Mouse (Mus musculus) heart, postnatal 0 days (tissue): Measurements from ENCODE around the gene Gm45713. TPM values are rescaled to one million over a fixed set of nuclear protein-coding genes. Genes with fewer than 3 reads are reported as not detected.

Experiments used
- ATAC-seq: fragments of 200-750 bp; cut with Nextera tagmentation; 2 replicates; pipeline ENCODE4 v1.8.0; 2017; ENCODE audit warnings: low read depth, moderate number of reproducible peaks, moderate library complexity; ENCODE audit not compliant: insufficient read depth
- DNase-seq: peaks from one replicate; pipeline ENCODE4 v3.0.0-alpha.2; 2016; ENCODE audit warnings: low spot score
- H3K27ac ChIP-seq: fragments of 300-500 bp; sonication (generic); 2 replicates; pipeline ENCODE4 v1.5.1; 2014; ENCODE audit warnings: low read depth, mild to moderate bottlenecking
- H3K27me3 ChIP-seq: fragments of 300-500 bp; sonication (generic); 2 replicates; pipeline ENCODE4 v1.6.1; 2014; ENCODE audit warnings: low read length, mixed read lengths; ENCODE audit not compliant: control insufficient read depth, insufficient read depth
- H3K36me3 ChIP-seq: fragments of 300-500 bp; sonication (generic); replicated peaks from 2 replicates; pipeline ENCODE4 v1.6.1; 2014; ENCODE audit warnings: low read length, mixed read lengths; ENCODE audit not compliant: control insufficient read depth, insufficient read depth
- H3K4me1 ChIP-seq: fragments of 300-500 bp; sonication (generic); 2 replicates; pipeline ENCODE4 v1.6.1; 2014; ENCODE audit warnings: antibody characterized with exemption; ENCODE audit not compliant: control insufficient read depth, insufficient read depth
- H3K4me2 ChIP-seq: fragments of 300-500 bp; sonication (generic); 2 replicates; pipeline ENCODE4 v1.6.1; 2014; ENCODE audit warnings: low read depth, mild to moderate bottlenecking, low read length, moderate library complexity
- H3K4me3 ChIP-seq: fragments of 300-500 bp; sonication (generic); 2 replicates; pipeline ENCODE4 v1.5.1; 2014; ENCODE audit warnings: low read depth, low read length
- H3K9ac ChIP-seq: fragments of 300-500 bp; sonication (generic); replicated peaks from 2 replicates; pipeline ENCODE4 v1.6.1; 2014; ENCODE audit warnings: low read depth, low read length, mixed read lengths
- H3K9me3 ChIP-seq: fragments of 300-500 bp; sonication (generic); replicated peaks from 2 replicates; pipeline ENCODE4 v1.6.1; 2016; ENCODE audit warnings: low read length; ENCODE audit not compliant: control insufficient read depth
- CTCF ChIP-seq: IDR thresholded peaks from 2 replicates; pipeline ENCODE4 v1.5.1; 2016; ENCODE audit warnings: antibody characterized with exemption, control low read depth, low read depth
- EP300 ChIP-seq: IDR thresholded peaks from 2 replicates; pipeline ENCODE4 v1.6.1; 2016; ENCODE audit warnings: antibody characterized with exemption, low read depth
- WGBS: fragments of 180-500 bp; shearing (Covaris S2); extraction: QIAGEN DNeasy Blood & Tissue Kit; methylation state at CpG from one replicate; pipeline ENCODE4 v1.1.7; 2014; 5-methylcytosine and 5-hydroxymethylcytosine counted together
- polyA plus RNA-seq: library from polyadenylated mRNA; unstranded; fragments of >200 nt; fragmentation: Nextera tagmentation; extraction: Ambion mirVana; gene quantifications from 2 replicates; pipeline ENCODE4 v1.2.1, GENCODE M21; 2015
- total RNA-seq: library from RNA; depleted of rRNA; stranded (reverse); fragments of >200 nt; gene quantifications from 2 replicates; pipeline ENCODE4 v1.2.3, GENCODE M21; 2014; ENCODE audit warnings: low replicate concordance

Gene Gm45713
- total and polyA plus RNA-seq, 2 experiments from 2014 or later = 0.19 to 0.78 TPM

DNA sequence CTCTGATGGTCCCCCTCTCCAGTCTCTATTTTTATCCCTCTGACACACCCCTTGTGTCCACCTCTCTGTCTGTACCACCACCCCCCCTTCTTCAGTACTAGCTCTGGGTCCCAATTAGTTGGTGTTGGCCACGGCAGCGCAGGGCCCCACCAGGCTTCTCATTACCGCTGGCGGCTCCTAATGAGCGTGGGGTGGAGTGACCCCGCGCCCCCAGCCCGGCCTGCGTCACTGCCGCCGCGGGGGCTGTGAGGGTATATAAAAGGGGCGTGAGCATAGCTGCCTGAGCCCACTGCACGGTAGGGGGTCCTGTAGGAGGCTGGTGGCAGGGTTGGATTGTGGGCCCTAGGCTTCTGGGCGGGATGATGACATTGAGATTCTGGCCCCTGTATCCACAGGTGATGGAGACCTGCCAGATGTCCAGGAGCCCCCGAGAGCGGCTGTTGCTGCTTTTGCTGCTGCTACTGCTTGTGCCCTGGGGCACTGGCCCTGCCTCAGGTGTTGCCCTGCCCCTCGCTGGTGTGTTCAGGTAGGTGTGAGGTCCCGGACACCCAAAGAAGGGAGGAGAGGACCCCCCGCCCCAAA, 45.0 kb upstream of the Gm45713 start, which contains the start of gene Pth2:
TSS of gene Pth2 (plus strand) at position 100 of the 582 bp plus-strand sequence.
- DNase-seq = no peak
- peak within 1 kb of the TSS; percentile 60 for H3K4me2 ChIP-seq
- no peak for ATAC-seq
- H3K27ac ChIP-seq = no peak within 1 kb of the TSS
- no peaks in the 10 kb centered on the region for H3K36me3 ChIP-seq
- no peak for TF ChIP-seq CTCF
- TF ChIP-seq EP300 = no peak
- peak within 1 kb of the TSS; percentile 31 for H3K4me3 ChIP-seq
- no peak within 1 kb of the TSS for H3K9ac ChIP-seq
- WGBS = 24% methylated on average over 20 of the region's 20 CpGs
- H3K27me3 ChIP-seq = peaks cover 100% of the 10 kb centered on the region
- no peaks in the 10 kb centered on the region for H3K9me3 ChIP-seq
- H3K4me1 ChIP-seq = 0 out of 2 replicates have a peak, but pooled peaks cover 7% of the 10 kb centered on the region

DNA sequence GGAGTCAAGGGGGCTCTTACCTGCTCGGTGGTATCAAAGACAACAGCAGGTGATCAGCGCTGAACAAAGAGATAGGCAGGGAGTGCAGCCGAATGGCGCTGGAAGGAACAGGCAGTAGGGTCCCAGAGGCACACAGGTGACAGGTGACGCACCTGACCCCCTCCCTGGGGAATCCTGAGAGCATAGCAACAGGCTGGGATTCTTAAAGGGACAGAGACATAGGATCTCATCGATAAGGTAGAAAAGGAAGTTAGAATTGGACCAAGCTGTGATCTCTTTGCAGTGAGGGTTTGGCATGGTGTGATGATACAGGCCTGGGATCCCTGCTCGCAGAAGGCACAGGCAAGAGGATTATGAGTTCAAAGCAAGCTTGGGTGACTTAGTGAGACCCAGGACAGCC, 43.4 kb upstream of the Gm45713 start, which contains the start of gene Gfy:
TSS of gene Gfy (minus strand) at position 101 of the 400 bp plus-strand sequence.
- H3K36me3 ChIP-seq = no peaks in the 10 kb centered on the region
- H3K4me1 ChIP-seq = 0 out of 2 replicates have a peak, but pooled peaks cover 7% of the 10 kb centered on the region
- H3K27ac ChIP-seq = no peak within 1 kb of the TSS
- no peak within 1 kb of the TSS for H3K4me3 ChIP-seq
- H3K9me3 ChIP-seq = no peaks in the 10 kb centered on the region
- no peak for TF ChIP-seq CTCF
- no peak for TF ChIP-seq EP300
- WGBS = 37% methylated on average over 7 of the region's 7 CpGs
- no peak for ATAC-seq
- H3K4me2 ChIP-seq = no peak within 1 kb of the TSS
- H3K9ac ChIP-seq = no peak within 1 kb of the TSS
- DNase-seq = no peak
- H3K27me3 ChIP-seq = peaks cover 100% of the 10 kb centered on the region

- 22% methylated on average over 7 of the region's 7 CpGs for WGBS
- no peak overlapping the region for H3K27ac ChIP-seq
- no peaks in the 10 kb centered on the region for H3K9me3 ChIP-seq
- 0 out of 2 replicates have a peak, but pooled peaks cover 7% of the 10 kb centered on the region for H3K4me1 ChIP-seq
- H3K27me3 ChIP-seq = peaks cover 97% of the 10 kb centered on the region
- H3K4me3 ChIP-seq = no peak overlapping the region
- no peak overlapping the region for H3K4me2 ChIP-seq
- no peak for TF ChIP-seq CTCF
- TF ChIP-seq EP300 = no peak
- H3K9ac ChIP-seq = no peak overlapping the region
- no peak for DNase-seq
- no peaks in the 10 kb centered on the region for H3K36me3 ChIP-seq
- ATAC-seq = no peak
These were observed 42.5 kb upstream of the Gm45713 start for GRCm38 (mm10) chr7:45178550-45178949.

DNA sequence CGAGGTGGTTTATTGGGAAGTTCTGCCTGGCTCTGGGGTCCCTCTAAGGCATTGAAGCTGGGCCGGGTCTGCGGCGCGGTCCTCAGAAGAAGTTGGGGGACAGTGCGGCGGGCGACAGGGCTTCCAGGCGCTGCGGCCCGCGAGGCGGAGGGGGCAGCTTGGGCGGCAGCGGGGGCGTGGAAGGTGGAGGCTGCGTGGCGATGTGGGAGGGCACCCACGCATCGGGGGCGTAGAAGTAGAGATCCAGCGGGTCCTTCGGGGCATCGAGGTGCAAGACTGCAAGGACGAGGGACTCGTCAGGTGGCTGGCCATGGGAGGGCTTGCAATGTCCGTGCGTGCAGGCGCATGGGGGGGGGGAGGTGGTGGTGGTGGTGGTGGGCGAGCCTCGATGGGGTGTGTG, 40.3 kb upstream of the Gm45713 start:
- Histone ChIP-seq H3K27ac (no peak overlapping the region), H3K36me3 (no peaks in the 10 kb centered on the region), H3K4me3 (peak overlapping the region; percentile 27), H3K4me2 (peak overlapping the region; percentile 25), H3K9ac (no peak overlapping the region), H3K9me3 (0 out of 2 replicates have a peak, but pooled peaks cover 4% of the 10 kb centered on the region), H3K27me3 (peaks cover 83% of the 10 kb centered on the region), H3K4me1 (no peaks in the 10 kb centered on the region)
- no peak for ATAC-seq
- WGBS = 4% methylated on average over 27 of the region's 31 CpGs
- no peak for DNase-seq
- TF ChIP-seq CTCF (no peak), EP300 (no peak)

- Histone ChIP-seq H3K27ac (no peak overlapping the region), H3K9ac (no peak overlapping the region), H3K27me3 (peaks cover 79% of the 10 kb centered on the region), H3K4me2 (peak overlapping the region; percentile 25), H3K36me3 (no peaks in the 10 kb centered on the region), H3K4me1 (no peaks in the 10 kb centered on the region), H3K4me3 (peak overlapping the region; percentile 27), H3K9me3 (peaks cover 7% of the 10 kb centered on the region; the same call in 1 of the 2 replicates)
- no peak for TF ChIP-seq CTCF
- no peak for TF ChIP-seq EP300
- WGBS = 2% methylated on average over 23 of the region's 23 CpGs
- ATAC-seq = no peak
- no peak for DNase-seq
These were observed 39.9 kb upstream of the Gm45713 start for GRCm38 (mm10) chr7:45175929-45176328.

DNA sequence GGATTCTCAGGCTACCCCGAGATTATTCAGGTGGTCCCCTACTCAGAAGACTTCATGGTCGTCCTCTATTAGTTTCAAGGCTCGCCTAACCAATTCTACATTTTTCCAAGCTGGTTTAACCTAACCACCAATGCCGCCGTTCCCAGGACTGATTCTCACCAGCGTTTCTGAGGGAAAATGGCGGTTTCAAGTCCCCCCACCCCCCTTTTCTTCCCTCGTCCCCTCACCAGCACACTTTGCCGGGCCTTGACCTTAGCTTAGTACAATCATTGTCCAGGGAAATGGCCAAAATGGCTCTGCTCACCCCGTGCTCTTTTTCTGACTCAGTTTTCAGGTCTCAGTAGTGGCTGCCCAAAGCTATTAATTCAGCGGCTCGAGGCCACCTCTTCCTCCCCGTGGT, 39.4 kb upstream of the Gm45713 start:
- no peaks in the 10 kb centered on the region for H3K4me1 ChIP-seq
- ATAC-seq (no peak), DNase-seq (no peak)
- 9% methylated on average over 13 of the region's 13 CpGs for WGBS
- TF ChIP-seq CTCF (no peak), EP300 (no peak)
- H3K4me2 ChIP-seq = no peak overlapping the region
- peaks cover 74% of the 10 kb centered on the region for H3K27me3 ChIP-seq
- no peaks in the 10 kb centered on the region for H3K36me3 ChIP-seq
- no peak overlapping the region for H3K9ac ChIP-seq
- H3K9me3 ChIP-seq = peaks cover 12% of the 10 kb centered on the region
- no peak overlapping the region for H3K27ac ChIP-seq
- no peak overlapping the region for H3K4me3 ChIP-seq
